Mouse (Mus musculus) heart, adult 2 months (tissue): ENCODE measurements around the gene Dzank1. TPM values are rescaled to one million over a fixed set of nuclear protein-coding genes. Genes with fewer than 3 reads are reported as not detected.

Experiments
- DNase-seq, 2 experiments: peaks; one replicate each; pipeline ENCODE4 v3.0.0; 2021
- H3K27ac ChIP-seq: fragments of 200-600 bp; 2 replicates; pipeline ENCODE4 v1.8.1; 2022
- H3K27me3 ChIP-seq: fragments of 200-500 bp; 2 replicates; pipeline ENCODE4 v1.6.1; 2012; ENCODE audit warnings: mild to moderate bottlenecking, low read length, inconsistent platforms, mixed read lengths; ENCODE audit not compliant: control insufficient read depth, insufficient read depth
- H3K36me3 ChIP-seq: fragments of 200-500 bp; 2 replicates; pipeline ENCODE4 v1.6.1; 2012; ENCODE audit warnings: low read length, inconsistent platforms; ENCODE audit not compliant: control insufficient read depth, insufficient read depth
- H3K4me1 ChIP-seq: fragments of 200-500 bp; 2 replicates; pipeline ENCODE4 v1.6.1; 2011; ENCODE audit warnings: low read length; ENCODE audit not compliant: control insufficient read depth, insufficient read depth
- H3K4me3 ChIP-seq: fragments of 200-600 bp; 2 replicates; pipeline ENCODE4 v1.8.1; 2022
- H3K79me2 ChIP-seq: fragments of 200-500 bp; replicated peaks from 2 replicates; pipeline ENCODE4 v1.6.1; 2012; ENCODE audit warnings: mild to moderate bottlenecking, inconsistent platforms, low read length, moderate library complexity, mixed read lengths; ENCODE audit not compliant: control insufficient read depth, insufficient read depth
- H3K9ac ChIP-seq: fragments of 200-500 bp; 2 replicates; pipeline ENCODE4 v1.6.1; 2012; ENCODE audit warnings: low read depth, mild to moderate bottlenecking, control low read depth, inconsistent platforms, low read length, mixed read lengths
- CTCF ChIP-seq: fragments of 200-600 bp; IDR thresholded peaks from 2 replicates; pipeline ENCODE4 v1.8.1; 2022; ENCODE audit warnings: antibody characterized with exemption, mild to moderate bottlenecking, moderate library complexity
- EP300 ChIP-seq: fragments of 200-500 bp; IDR thresholded peaks from 2 replicates; pipeline ENCODE4 v1.6.1; 2011; ENCODE audit warnings: low read depth, low read length, control low read depth; ENCODE audit not compliant: insufficient read depth
- POLR2A ChIP-seq: fragments of 200-500 bp; IDR thresholded peaks from 2 replicates; pipeline ENCODE4 v1.6.1; 2011; ENCODE audit warnings: mild to moderate bottlenecking, low read depth, low read length, control low read depth; ENCODE audit not compliant: insufficient read depth
- WGBS: fragments of 180-500 bp; shearing (Covaris S2); methylation state at CpG from one replicate; pipeline ENCODE4 v1.1.7; 2018; 5-methylcytosine and 5-hydroxymethylcytosine counted together
- intact Hi-C: fragments of 180-260 bp; cut with DNase I; formaldehyde crosslinking; loops from one replicate; pipeline ENCODE4 v1.15.1; 2025
- polyA plus RNA-seq: library from polyadenylated mRNA; depleted of rRNA; stranded (reverse); fragments of >200 nt; gene quantifications from 2 replicates; pipeline ENCODE4 v1.2.3, GENCODE M21; 2012; rRNA removed
- total RNA-seq, 2 experiments: library from RNA; stranded (reverse); gene quantifications; 2 replicates each; pipeline ENCODE4 v1.2.3; 2021

Gene Dzank1
- total and polyA plus RNA-seq, 3 experiments, result 0.49 to 0.66 (median 0.63) TPM

DNA sequence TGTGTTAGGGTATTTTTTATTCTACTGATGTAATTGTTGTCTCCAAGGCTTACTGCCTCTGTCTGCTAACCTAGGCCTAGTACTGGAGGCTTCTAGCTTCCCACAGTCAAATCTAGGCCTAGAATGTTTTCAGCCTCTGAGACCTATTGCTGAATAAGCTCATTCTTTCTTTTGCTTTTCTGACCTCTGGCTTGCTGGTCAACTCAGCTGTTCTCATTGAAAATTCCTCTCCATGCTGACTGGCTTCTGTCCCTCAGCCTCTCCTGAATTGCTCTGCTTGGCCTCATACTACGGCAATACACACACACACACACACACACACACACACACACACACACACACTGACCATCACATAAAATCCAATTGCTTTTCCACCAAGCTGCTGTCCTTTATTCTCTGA is 101.5 kb downstream of the Dzank1 start:
- no peaks in the 10 kb centered on the region for H3K79me2 ChIP-seq
- H3K27me3 ChIP-seq, result no peaks in the 10 kb centered on the region
- intact Hi-C loops, result no loop called here
- no peaks in the 10 kb centered on the region for H3K4me1 ChIP-seq
- H3K9ac ChIP-seq, result no peak overlapping the region
- H3K4me3 ChIP-seq, result no peak overlapping the region
- no peaks in the 10 kb centered on the region for H3K36me3 ChIP-seq
- no peak overlapping the region for H3K27ac ChIP-seq
- DNase-seq, result no peak
- WGBS, result 69% methylated on average over 1 of the region's 1 CpGs
- TF ChIP-seq EP300 (no peak), POLR2A (no peak), CTCF (no peak)

DNA sequence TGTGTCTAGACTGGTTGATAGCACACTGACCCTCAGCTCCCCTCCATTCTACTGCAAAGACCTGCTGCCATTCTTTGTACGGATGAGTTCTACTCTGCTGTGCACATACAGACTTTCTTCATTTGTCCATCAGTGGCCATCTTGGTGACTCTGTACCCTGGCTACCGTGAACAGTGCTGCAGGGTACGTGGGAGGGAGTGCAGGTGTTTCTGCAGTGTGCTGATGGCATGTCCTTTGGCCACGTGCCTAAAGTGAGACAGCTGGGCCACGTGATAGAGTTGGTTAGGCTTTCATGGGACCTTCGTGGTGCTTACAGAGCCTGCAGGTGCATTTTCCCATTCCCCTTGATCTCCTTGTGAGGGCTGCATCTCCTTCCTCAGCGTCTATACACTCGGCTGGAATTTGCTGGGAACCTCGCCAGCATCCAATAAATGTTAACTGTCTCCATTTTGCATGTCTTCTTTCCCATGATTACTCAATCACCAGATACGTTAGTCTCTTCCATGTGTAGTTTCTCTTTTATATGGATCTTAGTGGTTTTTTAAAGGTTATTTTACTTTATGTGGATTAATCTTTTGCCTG is 105.0 kb downstream of the Dzank1 start:
- no peak overlapping the region for H3K27ac ChIP-seq
- H3K27me3 ChIP-seq, result no peaks in the 10 kb centered on the region
- no peaks in the 10 kb centered on the region for H3K36me3 ChIP-seq
- no peak overlapping the region for H3K9ac ChIP-seq
- TF ChIP-seq POLR2A, result no peak
- no peak for TF ChIP-seq EP300
- TF ChIP-seq CTCF, result no peak
- no peak for DNase-seq
- H3K4me1 ChIP-seq, result no peaks in the 10 kb centered on the region
- intact Hi-C loops, result no loop called here
- H3K79me2 ChIP-seq, result no peaks in the 10 kb centered on the region
- no peak overlapping the region for H3K4me3 ChIP-seq
- WGBS, result 72% methylated on average over 10 of the region's 10 CpGs

Other genes starting within 250 kb of the Dzank1 start
- gene Ovol2, start 195.3 kb downstream of the Dzank1 start, total RNA-seq, result not detected
- gene Ovol2, start 195.3 kb downstream of the Dzank1 start, polyA plus RNA-seq, result 0.14 TPM in 1 of 2 replicates, not detected in the other
- gene Kat14, start 158.4 kb downstream of the Dzank1 start, total RNA-seq, result 10 to 100 TPM; 23.7 to 26.8 TPM
- gene Kat14, start 158.4 kb downstream of the Dzank1 start, polyA plus RNA-seq, result 22.2 and 26.1 TPM in 2 replicates
- 1 to 10 TPM; 8.9 to 9.1 TPM for gene Pet117, start 158.4 kb downstream of the Dzank1 start, total RNA-seq
- gene Pet117, start 158.4 kb downstream of the Dzank1 start, polyA plus RNA-seq, result not detected in 2 replicates
- gene Polr3f, start 304 bp upstream of the Dzank1 start, total RNA-seq, result 10 to 100 TPM; 10.4 to 12.1 TPM
- gene Polr3f, start 304 bp upstream of the Dzank1 start, polyA plus RNA-seq, result 4.0 and 8.8 TPM in 2 replicates
- 10 to 100 TPM; 10.4 to 12.1 TPM for gene Rbbp9, start 23.5 kb upstream of the Dzank1 start, total RNA-seq
- gene Rbbp9, start 23.5 kb upstream of the Dzank1 start, polyA plus RNA-seq, result 7.3 and 11.0 TPM in 2 replicates
- gene Sec23b, start 28.8 kb upstream of the Dzank1 start, total RNA-seq, result 10 to 100 TPM; 22.9 to 23.9 TPM
- 18.4 and 28.3 TPM in 2 replicates for gene Sec23b, start 28.8 kb upstream of the Dzank1 start, polyA plus RNA-seq
- gene Smim26, start 66.6 kb upstream of the Dzank1 start, total RNA-seq, result 10 to 100 TPM; 92.0 to 95.7 TPM
- gene Smim26, start 66.6 kb upstream of the Dzank1 start, polyA plus RNA-seq, result 25.4 and 38.2 TPM in 2 replicates
- gene Dtd1, start 72.5 kb upstream of the Dzank1 start, total RNA-seq, result 10 to 100 TPM; 13.9 to 15.7 TPM
- 10.5 and 13.1 TPM in 2 replicates for gene Dtd1, start 72.5 kb upstream of the Dzank1 start, polyA plus RNA-seq